Mouse (Mus musculus) B cell, adult 2 months (primary cell): ENCODE measurements at regions not wholly inside any gene's neighbourhood (a gene's known extent, or its start where the extent isn't known, plus 50 kb on each side); places are given as distances from the start of the nearest gene placed in this dataset.
A peak's percentile ranks its signal among the peaks of the same experiment; 100 is the strongest.

Experiments
- DNase-seq, 2 experiments: peaks; one replicate each; pipeline ENCODE4 v3.0.0; 2022

GRCm38 (mm10) chr1:125488915-125489730 lies 53.6 kb upstream of the Actr3 start:
- no peak for DNase-seq

DNA sequence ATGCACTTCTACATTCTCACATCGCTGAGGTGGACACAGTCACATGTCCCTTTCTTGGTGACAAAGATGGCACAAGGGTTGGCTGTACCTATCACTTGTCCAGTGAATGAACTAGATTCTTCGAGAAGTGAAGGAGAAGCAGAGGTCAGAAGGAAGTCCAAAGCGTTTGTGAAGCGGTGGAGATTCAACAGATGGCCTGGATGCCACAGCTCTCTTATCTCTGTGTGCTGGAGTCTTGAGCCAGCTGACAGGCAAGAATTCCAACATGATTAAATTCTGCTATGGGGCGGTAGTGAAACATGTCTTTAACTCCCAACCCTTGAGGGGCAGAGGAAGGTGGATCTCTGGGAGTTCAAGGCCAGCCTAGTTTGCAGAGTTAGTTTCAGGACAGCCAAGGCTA lies 55.5 kb upstream of the Actr3 start:
- no peak for DNase-seq

- DNase-seq, result no peak
Observed at GRCm38 (mm10) chr1:125494598-125494997, 59.1 kb upstream of the Actr3 start.

GRCm38 (mm10) chr1:125495320-125496083 lies 60.0 kb upstream of the Actr3 start:
- no peak for DNase-seq

DNA sequence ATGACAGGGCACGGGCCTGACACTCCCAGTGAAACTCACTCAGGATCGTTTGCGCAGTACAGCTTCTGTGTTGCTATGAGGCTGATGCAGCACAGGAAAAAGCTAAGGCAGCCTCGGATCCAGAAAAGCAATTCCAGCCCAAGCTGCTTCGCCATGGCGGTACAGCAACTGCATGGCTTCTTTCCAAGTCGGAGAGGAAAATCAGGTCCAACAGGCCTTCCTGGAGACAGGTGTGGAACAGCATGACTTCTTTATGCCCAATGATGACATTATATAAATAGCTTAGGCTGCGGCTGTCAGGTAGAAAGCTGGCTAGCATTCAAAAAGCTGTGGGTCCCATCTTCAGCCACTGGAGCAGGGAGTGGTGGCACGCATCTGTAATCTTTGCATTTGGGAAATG lies 61.5 kb upstream of the Actr3 start:
- DNase-seq, result no peak

GRCm38 (mm10) chr1:125501964-125502517 lies 58.4 kb upstream of the Slc35f5 start:
- DNase-seq, result no peak

DNA sequence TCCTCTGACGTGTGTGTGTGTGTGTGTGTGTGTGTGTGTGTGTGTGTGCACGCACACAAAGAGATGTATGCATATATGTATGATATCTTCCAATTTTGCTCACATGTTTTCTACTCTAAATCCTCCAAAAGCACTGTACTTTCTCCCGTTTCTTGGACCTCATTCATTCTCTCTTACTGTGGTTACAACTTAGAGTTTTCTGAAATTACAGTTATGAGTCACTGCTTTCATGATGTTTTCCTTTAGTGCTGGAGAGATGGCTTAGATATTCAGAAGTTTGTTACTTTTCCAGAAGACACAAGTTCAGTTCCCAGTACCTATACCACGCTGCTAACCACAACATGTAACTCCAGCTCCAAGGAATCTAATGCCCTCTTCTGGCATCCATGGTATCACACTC lies 56.5 kb upstream of the Slc35f5 start:
- DNase-seq, result no peak

DNA sequence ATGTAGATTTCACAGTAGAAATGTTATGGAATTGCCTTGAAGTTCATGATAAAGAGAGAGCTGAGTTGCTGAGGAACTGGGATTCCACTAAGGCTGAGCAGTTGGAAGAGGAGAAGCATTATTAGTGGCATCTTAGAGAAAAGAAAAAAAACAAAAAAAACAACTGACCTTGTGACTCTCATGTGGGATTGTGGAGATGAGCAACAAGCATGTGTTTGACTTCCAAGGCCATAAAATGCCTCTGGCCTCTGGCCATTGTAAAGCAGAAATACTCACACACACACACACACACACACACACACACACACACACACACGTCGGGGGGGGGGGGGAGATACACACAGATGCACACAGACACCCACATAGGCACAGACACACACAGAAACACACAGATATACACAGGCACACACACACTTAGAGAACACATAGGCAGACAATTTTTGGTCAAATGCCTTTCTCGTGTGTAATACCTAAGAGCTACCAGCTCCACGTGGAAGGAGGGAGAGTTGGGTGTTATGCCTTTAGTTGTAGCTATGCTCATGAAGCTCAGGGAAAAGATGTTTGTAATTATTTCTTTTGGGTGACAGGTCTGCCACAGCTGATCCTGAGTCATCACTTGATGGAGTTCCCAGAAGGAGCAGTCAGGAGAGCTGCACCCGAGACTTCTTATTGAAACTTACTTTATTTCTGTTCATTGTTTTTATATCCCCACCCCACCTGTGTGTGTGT lies 52.4 kb upstream of the Slc35f5 start:
- DNase-seq, result no peak

DNA sequence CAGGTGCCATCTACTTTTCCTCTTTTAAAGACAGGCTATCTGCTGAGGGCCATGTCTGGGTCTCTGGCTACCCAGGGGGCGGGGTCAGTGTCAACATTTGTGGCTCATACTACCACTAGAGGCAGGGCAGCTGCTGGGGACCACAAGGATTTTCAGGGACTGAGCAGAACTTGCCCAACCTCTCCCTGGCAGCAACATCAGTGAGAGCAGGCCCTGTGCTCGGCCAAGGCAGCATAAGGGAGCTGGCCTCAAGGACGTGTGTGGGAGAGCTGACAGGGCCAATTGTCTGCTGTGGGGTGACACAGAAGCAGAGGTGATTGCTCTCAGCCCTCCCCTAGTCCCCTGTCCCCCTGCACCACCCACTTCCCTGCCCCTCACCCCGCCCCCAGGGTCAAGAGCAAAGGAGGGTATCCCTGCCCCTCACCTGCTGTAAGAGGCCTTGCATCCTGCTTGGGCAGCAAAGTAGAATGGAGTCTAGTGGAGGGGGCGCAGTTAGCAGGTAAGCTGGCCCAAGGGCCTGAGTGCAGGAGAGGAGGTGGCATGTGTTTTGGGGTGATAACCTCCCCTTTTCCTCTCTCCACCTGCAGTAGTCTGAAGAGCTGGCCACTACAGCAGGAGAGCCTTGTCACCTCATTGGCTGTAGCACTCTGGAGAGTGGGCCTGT lies 51.7 kb upstream of the Slc35f5 start:
- DNase-seq, result peak in 1 of 2 experiments; percentile 7
